Mouse (Mus musculus) midbrain, embryonic 16.5 days (tissue): ENCODE measurements around the gene Bmper. TPM values are rescaled to one million over a fixed set of nuclear protein-coding genes. Genes with fewer than 3 reads are reported as not detected.

Experiments
- ATAC-seq: fragments of 200-750 bp; cut with Nextera tagmentation; 2 replicates; pipeline ENCODE4 v1.8.0; 2017; ENCODE audit warnings: moderate TSS enrichment
- H3K27ac ChIP-seq: fragments of 300-500 bp; sonication (generic); 2 replicates; pipeline ENCODE4 v1.5.1; 2014; ENCODE audit warnings: mild to moderate bottlenecking, low read length, mixed read lengths
- H3K27me3 ChIP-seq: fragments of 300-500 bp; sonication (generic); 2 replicates; pipeline ENCODE4 v1.6.1; 2014; ENCODE audit warnings: low read depth, low read length, mixed read lengths; ENCODE audit not compliant: control insufficient read depth, insufficient read depth
- H3K36me3 ChIP-seq: fragments of 300-500 bp; sonication (generic); 2 replicates; pipeline ENCODE4 v1.6.1; 2014; ENCODE audit warnings: mild to moderate bottlenecking, low read length, moderate library complexity, mixed read lengths; ENCODE audit not compliant: control insufficient read depth, insufficient read depth
- H3K4me1 ChIP-seq: fragments of 300-500 bp; sonication (generic); 2 replicates; pipeline ENCODE4 v1.6.1; 2014; ENCODE audit warnings: mild to moderate bottlenecking, low read length, mixed read lengths; ENCODE audit not compliant: control insufficient read depth, insufficient read depth
- H3K4me2 ChIP-seq: fragments of 300-500 bp; sonication (generic); 2 replicates; pipeline ENCODE4 v1.6.1; 2014; ENCODE audit warnings: mild to moderate bottlenecking, low read length, mixed read lengths
- H3K4me3 ChIP-seq: fragments of 300-500 bp; sonication (generic); 2 replicates; pipeline ENCODE4 v1.5.1; 2014; ENCODE audit warnings: low read depth, mild to moderate bottlenecking, low read length, moderate library complexity, mixed read lengths
- H3K9ac ChIP-seq: fragments of 300-500 bp; sonication (generic); 2 replicates; pipeline ENCODE4 v1.6.1; 2014; ENCODE audit warnings: low read depth, low read length, mixed read lengths
- H3K9me3 ChIP-seq: fragments of 300-500 bp; sonication (generic); replicated peaks from 2 replicates; pipeline ENCODE4 v1.6.1; 2014; ENCODE audit warnings: mild to moderate bottlenecking, low read length, mixed read lengths; ENCODE audit not compliant: control insufficient read depth, poor library complexity, severe bottlenecking
- WGBS: fragments of 180-500 bp; shearing (Covaris S2); extraction: QIAGEN DNeasy Blood & Tissue Kit; methylation state at CpG from one replicate; pipeline ENCODE4 v1.1.7; 2014; 5-methylcytosine and 5-hydroxymethylcytosine counted together
- polyA plus RNA-seq: library from polyadenylated mRNA; unstranded; fragments of >200 nt; fragmentation: Nextera tagmentation; extraction: Ambion mirVana; gene quantifications from 2 replicates; pipeline ENCODE4 v1.2.1, GENCODE M21; 2015

Gene Bmper
- polyA plus RNA-seq, 1 experiment from 2014 or later: 9.6 TPM

- H3K36me3 ChIP-seq: no peaks in the 10 kb centered on the region
- H3K27ac ChIP-seq: no peak overlapping the region
- no peaks in the 10 kb centered on the region for H3K9me3 ChIP-seq
- H3K9ac ChIP-seq: no peak overlapping the region
- no peak overlapping the region for H3K4me3 ChIP-seq
- H3K4me1 ChIP-seq: peaks cover 8% of the 10 kb centered on the region; the same call in 1 of the 2 replicates
- ATAC-seq: peak; percentile 69; the same call in 1 of the 2 replicates
- H3K4me2 ChIP-seq: no peak overlapping the region
- no peaks in the 10 kb centered on the region for H3K27me3 ChIP-seq
- 6% methylated on average over 5 of the region's 5 CpGs for WGBS
Measured at GRCm38 (mm10) chr9:23250026-23250425, 27.1 kb downstream of the Bmper start.

GRCm38 (mm10) chr9:23251001-23251400 is 28.1 kb downstream of the Bmper start:
- no peak for ATAC-seq
- H3K9me3 ChIP-seq: no peaks in the 10 kb centered on the region
- whole genome bisulfite sequencing: 89% methylated on average over 6 of the region's 6 CpGs

GRCm38 (mm10) chr9:23253624-23254023 is 30.7 kb downstream of the Bmper start:
- H3K27me3 ChIP-seq: no peaks in the 10 kb centered on the region
- H3K36me3 ChIP-seq: no peaks in the 10 kb centered on the region
- WGBS: 82% methylated on average over 6 of the region's 6 CpGs
- no peak overlapping the region for H3K27ac ChIP-seq
- peaks cover 8% of the 10 kb centered on the region; the same call in 1 of the 2 replicates for H3K4me1 ChIP-seq
- no peak for ATAC-seq
- H3K9me3 ChIP-seq: no peaks in the 10 kb centered on the region
- H3K4me3 ChIP-seq: no peak overlapping the region
- no peak overlapping the region for H3K9ac ChIP-seq
- H3K4me2 ChIP-seq: no peak overlapping the region

More at GRCm38 (mm10) chr9:23251001-23251400, 28.1 kb downstream of the Bmper start:
- Histone ChIP-seq H3K27me3 (no peaks in the 10 kb centered on the region), H3K27ac (no peak overlapping the region), H3K9ac (no peak overlapping the region), H3K4me1 (peaks cover 8% of the 10 kb centered on the region; the same call in 1 of the 2 replicates), H3K4me2 (no peak overlapping the region), H3K36me3 (no peaks in the 10 kb centered on the region), H3K4me3 (no peak overlapping the region)

- 22% methylated on average over 37 of the region's 37 CpGs for WGBS
- Histone ChIP-seq H3K9ac (peak overlapping the region; percentile 64), H3K4me2 (peak overlapping the region; percentile 73), H3K36me3 (no peaks in the 10 kb centered on the region), H3K27me3 (no peaks in the 10 kb centered on the region), H3K4me3 (peak overlapping the region; percentile 42), H3K4me1 (peaks cover 8% of the 10 kb centered on the region; the same call in 1 of the 2 replicates), H3K9me3 (0 out of 2 replicates have a peak, but pooled peaks cover 4% of the 10 kb centered on the region), H3K27ac (no peak overlapping the region)
- peak; percentile 83 for ATAC-seq
Measured at GRCm38 (mm10) chr9:23254237-23255214, 31.6 kb downstream of the Bmper start.

GRCm38 (mm10) chr9:23255841-23256240 is 33.0 kb downstream of the Bmper start:
- H3K9me3 ChIP-seq: 0 out of 2 replicates have a peak, but pooled peaks cover 4% of the 10 kb centered on the region
- WGBS: 86% methylated on average over 2 of the region's 2 CpGs
- no peak overlapping the region for H3K4me3 ChIP-seq
- H3K36me3 ChIP-seq: no peaks in the 10 kb centered on the region
- no peaks in the 10 kb centered on the region for H3K27me3 ChIP-seq
- H3K4me2 ChIP-seq: no peak overlapping the region
- H3K27ac ChIP-seq: no peak overlapping the region
- H3K4me1 ChIP-seq: peaks cover 8% of the 10 kb centered on the region; the same call in 1 of the 2 replicates
- H3K9ac ChIP-seq: no peak overlapping the region
- no peak for ATAC-seq

GRCm38 (mm10) chr9:23256576-23256975 is 33.7 kb downstream of the Bmper start:
- 90% methylated on average over 2 of the region's 2 CpGs for WGBS

GRCm38 (mm10) chr9:23261834-23262233 is 39.0 kb downstream of the Bmper start:
- no peaks in the 10 kb centered on the region for H3K4me1 ChIP-seq
- no peaks in the 10 kb centered on the region for H3K36me3 ChIP-seq
- H3K9ac ChIP-seq: no peak overlapping the region
- H3K4me2 ChIP-seq: no peak overlapping the region
- no peaks in the 10 kb centered on the region for H3K27me3 ChIP-seq
- 0 out of 2 replicates have a peak, but pooled peaks cover 4% of the 10 kb centered on the region for H3K9me3 ChIP-seq
- ATAC-seq: no peak
- no peak overlapping the region for H3K27ac ChIP-seq
- 83% methylated on average over 3 of the region's 3 CpGs for WGBS
- H3K4me3 ChIP-seq: no peak overlapping the region

More at GRCm38 (mm10) chr9:23256576-23256975, 33.7 kb downstream of the Bmper start:
- Histone ChIP-seq H3K4me2 (no peak overlapping the region), H3K36me3 (no peaks in the 10 kb centered on the region), H3K27me3 (no peaks in the 10 kb centered on the region), H3K4me3 (no peak overlapping the region), H3K9me3 (0 out of 2 replicates have a peak, but pooled peaks cover 4% of the 10 kb centered on the region), H3K9ac (no peak overlapping the region), H3K27ac (no peak overlapping the region), H3K4me1 (peaks cover 8% of the 10 kb centered on the region; the same call in 1 of the 2 replicates)
- no peak for ATAC-seq

GRCm38 (mm10) chr9:23262851-23263250 is 40.0 kb downstream of the Bmper start:
- Histone ChIP-seq H3K9ac (no peak overlapping the region), H3K27ac (no peak overlapping the region), H3K4me2 (no peak overlapping the region), H3K27me3 (no peaks in the 10 kb centered on the region), H3K4me1 (no peaks in the 10 kb centered on the region), H3K4me3 (no peak overlapping the region), H3K36me3 (no peaks in the 10 kb centered on the region), H3K9me3 (0 out of 2 replicates have a peak, but pooled peaks cover 4% of the 10 kb centered on the region)
- WGBS: 81% methylated on average over 7 of the region's 7 CpGs
- no peak for ATAC-seq

- no peak overlapping the region for H3K4me3 ChIP-seq
Measured at GRCm38 (mm10) chr9:23264471-23264870, 41.6 kb downstream of the Bmper start.

More at GRCm38 (mm10) chr9:23264471-23264870, 41.6 kb downstream of the Bmper start:
- no peaks in the 10 kb centered on the region for H3K4me1 ChIP-seq
- H3K9ac ChIP-seq: no peak overlapping the region
- H3K9me3 ChIP-seq: no peaks in the 10 kb centered on the region
- no peaks in the 10 kb centered on the region for H3K27me3 ChIP-seq
- no peaks in the 10 kb centered on the region for H3K36me3 ChIP-seq
- H3K27ac ChIP-seq: no peak overlapping the region
- 94% methylated on average over 4 of the region's 4 CpGs for WGBS
- ATAC-seq: no peak
- no peak overlapping the region for H3K4me2 ChIP-seq
